Mouse (Mus musculus) liver, embryonic 11.5 days (tissue): ENCODE measurements around the gene Catsper1. TPM values are rescaled to one million over a fixed set of nuclear protein-coding genes. Genes with fewer than 3 reads are reported as not detected.

Experiments
- ATAC-seq: fragments of 200-750 bp; cut with Nextera tagmentation; replicated peaks from 2 replicates; pipeline ENCODE4 v1.8.0; 2017; ENCODE audit warnings: moderate number of reproducible peaks, mild to moderate bottlenecking, moderate TSS enrichment, moderate library complexity; ENCODE audit not compliant: low FRiP score
- DNase-seq: peaks from one replicate; pipeline ENCODE4 v3.0.0-alpha.2; 2017; ENCODE audit warnings: low spot score
- H3K27ac ChIP-seq: fragments of 300-500 bp; sonication (generic); 2 replicates; pipeline ENCODE4 v1.5.1; 2014; ENCODE audit warnings: mild to moderate bottlenecking, low read depth, low read length, control low read depth
- H3K27me3 ChIP-seq: fragments of 300-500 bp; sonication (generic); replicated peaks from 2 replicates; pipeline ENCODE4 v1.6.1; 2014; ENCODE audit warnings: low read length, mixed read lengths; ENCODE audit not compliant: control insufficient read depth, insufficient read depth
- H3K36me3 ChIP-seq: fragments of 300-500 bp; sonication (generic); 2 replicates; pipeline ENCODE4 v1.6.1; 2014; ENCODE audit warnings: mild to moderate bottlenecking, low read length, moderate library complexity, mixed read lengths; ENCODE audit not compliant: control insufficient read depth, insufficient read depth
- H3K4me1 ChIP-seq: fragments of 300-500 bp; sonication (generic); replicated peaks from 2 replicates; pipeline ENCODE4 v1.6.1; 2014; ENCODE audit warnings: low read length, mixed read lengths; ENCODE audit not compliant: control insufficient read depth, insufficient read depth
- H3K4me2 ChIP-seq: fragments of 300-500 bp; sonication (generic); 2 replicates; pipeline ENCODE4 v1.6.1; 2014; ENCODE audit warnings: mild to moderate bottlenecking, control low read depth, moderate library complexity
- H3K4me3 ChIP-seq: fragments of 300-500 bp; sonication (generic); 2 replicates; pipeline ENCODE4 v1.5.1; 2014; ENCODE audit warnings: low read depth, low read length, control low read depth
- H3K9ac ChIP-seq: fragments of 300-500 bp; sonication (generic); 2 replicates; pipeline ENCODE4 v1.6.1; 2014; ENCODE audit warnings: low read depth, low read length, control low read depth
- H3K9me3 ChIP-seq: fragments of 300-500 bp; sonication (generic); 2 replicates; pipeline ENCODE4 v1.6.1; 2016; ENCODE audit warnings: low read length, inconsistent platforms, mixed read lengths; ENCODE audit not compliant: control insufficient read depth
- WGBS: fragments of 180-500 bp; shearing (Covaris S2); extraction: QIAGEN DNeasy Blood & Tissue Kit; methylation state at CpG from one replicate; pipeline ENCODE4 v1.1.7; 2014; 5-methylcytosine and 5-hydroxymethylcytosine counted together
- polyA plus RNA-seq: library from polyadenylated mRNA; unstranded; fragments of >200 nt; fragmentation: Nextera tagmentation; extraction: Ambion mirVana; gene quantifications from 2 replicates; pipeline ENCODE4 v1.2.1, GENCODE M21; 2014

Gene Catsper1
- polyA plus RNA-seq, 1 experiment from 2014 or later, result not detected

DNA sequence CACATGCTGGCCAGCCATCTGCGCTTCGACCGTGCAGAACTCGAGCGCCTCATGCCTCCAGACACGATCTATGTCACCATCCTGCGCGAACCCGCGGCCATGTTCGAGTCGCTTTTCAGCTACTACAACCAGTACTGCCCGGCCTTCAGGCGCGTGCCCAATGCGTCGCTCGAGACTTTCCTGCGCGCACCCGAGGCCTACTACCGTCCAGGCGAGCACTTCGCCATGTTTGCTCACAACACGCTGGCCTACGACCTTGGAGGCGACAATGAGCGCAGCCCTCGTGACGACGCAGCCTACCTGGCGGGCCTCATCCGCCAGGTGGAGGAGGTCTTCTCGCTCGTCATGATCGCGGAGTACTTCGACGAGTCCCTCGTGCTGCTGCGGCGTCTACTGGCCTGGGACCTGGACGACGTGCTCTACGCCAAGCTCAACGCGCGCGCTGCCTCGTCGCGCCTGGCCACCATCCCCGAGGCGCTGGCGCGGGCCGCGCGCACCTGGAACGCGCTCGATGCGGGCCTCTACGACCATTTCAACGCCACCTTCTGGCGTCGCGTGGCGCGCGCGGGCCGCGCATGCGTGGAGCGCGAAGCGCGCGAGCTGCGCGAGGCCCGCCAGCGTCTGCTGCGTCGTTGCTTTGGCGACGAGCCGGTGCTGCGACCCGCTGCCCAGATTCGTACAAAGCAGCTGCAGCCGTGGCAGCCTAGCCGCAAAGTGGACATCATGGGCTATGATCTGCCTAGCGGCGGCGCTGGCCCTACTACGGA is 28.4 kb upstream of the Catsper1 start:
- DNase-seq (no peak), ATAC-seq (no peak)
- Histone ChIP-seq H3K4me2 (peak overlapping the region; percentile 62), H3K4me1 (0 out of 2 replicates have a peak, but pooled peaks cover 5% of the 10 kb centered on the region), H3K27me3 (peaks cover 17% of the 10 kb centered on the region), H3K4me3 (peak overlapping the region; percentile 32), H3K9me3 (no peaks in the 10 kb centered on the region), H3K27ac (no peak overlapping the region), H3K9ac (no peak overlapping the region), H3K36me3 (no peaks in the 10 kb centered on the region)
- WGBS, result 29% methylated on average over 95 of the region's 98 CpGs

DNA sequence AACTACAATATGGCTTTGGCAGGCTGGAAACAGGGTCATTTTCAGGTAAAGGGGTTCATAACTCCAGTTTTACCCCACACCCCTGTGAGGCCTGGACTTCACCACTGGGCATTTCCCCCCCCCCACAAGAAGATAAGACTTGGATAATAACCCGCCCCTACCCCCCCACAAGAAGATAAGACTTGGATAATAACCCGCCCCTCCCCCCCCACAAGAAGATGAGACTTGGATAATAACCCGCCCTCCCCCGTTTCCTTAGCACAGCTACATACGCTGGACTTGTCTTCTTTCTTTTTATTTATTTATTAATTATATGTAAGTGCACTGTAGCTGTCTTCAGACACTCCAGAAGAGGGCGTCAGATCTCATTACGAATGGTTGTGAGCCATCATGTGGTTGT is 26.5 kb upstream of the Catsper1 start:
- ATAC-seq, result no peak
- no peak overlapping the region for H3K4me2 ChIP-seq
- DNase-seq, result no peak
- no peaks in the 10 kb centered on the region for H3K36me3 ChIP-seq
- H3K9ac ChIP-seq, result no peak overlapping the region
- H3K4me3 ChIP-seq, result no peak overlapping the region
- peaks cover 17% of the 10 kb centered on the region for H3K27me3 ChIP-seq
- H3K27ac ChIP-seq, result no peak overlapping the region
- WGBS, result 76% methylated on average over 7 of the region's 7 CpGs
- H3K4me1 ChIP-seq, result 0 out of 2 replicates have a peak, but pooled peaks cover 5% of the 10 kb centered on the region
- H3K9me3 ChIP-seq, result no peaks in the 10 kb centered on the region

DNA sequence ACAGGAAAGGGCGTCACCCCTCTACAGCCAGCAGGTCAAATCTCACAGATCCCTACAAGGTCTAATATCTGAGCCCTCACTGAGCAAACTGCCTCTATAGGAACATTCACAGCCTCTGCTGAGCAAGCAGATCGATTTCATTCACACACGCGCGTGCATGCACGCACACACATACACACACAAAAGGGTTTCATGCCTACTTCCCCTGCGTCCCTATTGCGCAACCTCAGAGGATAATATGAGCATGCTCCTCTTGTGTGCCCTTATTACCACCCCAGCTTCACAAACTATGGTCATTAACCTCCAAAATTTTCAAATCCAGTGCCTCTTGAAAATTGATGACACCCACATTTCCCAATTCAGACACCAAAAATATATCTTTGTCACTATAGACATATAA is 22.4 kb upstream of the Catsper1 start:
- Histone ChIP-seq H3K36me3 (no peaks in the 10 kb centered on the region), H3K27ac (no peak overlapping the region), H3K9me3 (no peaks in the 10 kb centered on the region), H3K4me2 (no peak overlapping the region), H3K4me3 (no peak overlapping the region), H3K9ac (no peak overlapping the region), H3K27me3 (no peaks in the 10 kb centered on the region; the same call in 1 of the 2 replicates), H3K4me1 (no peaks in the 10 kb centered on the region)
- DNase-seq (no peak), ATAC-seq (no peak)
- WGBS, result 85% methylated on average over 8 of the region's 8 CpGs

DNA sequence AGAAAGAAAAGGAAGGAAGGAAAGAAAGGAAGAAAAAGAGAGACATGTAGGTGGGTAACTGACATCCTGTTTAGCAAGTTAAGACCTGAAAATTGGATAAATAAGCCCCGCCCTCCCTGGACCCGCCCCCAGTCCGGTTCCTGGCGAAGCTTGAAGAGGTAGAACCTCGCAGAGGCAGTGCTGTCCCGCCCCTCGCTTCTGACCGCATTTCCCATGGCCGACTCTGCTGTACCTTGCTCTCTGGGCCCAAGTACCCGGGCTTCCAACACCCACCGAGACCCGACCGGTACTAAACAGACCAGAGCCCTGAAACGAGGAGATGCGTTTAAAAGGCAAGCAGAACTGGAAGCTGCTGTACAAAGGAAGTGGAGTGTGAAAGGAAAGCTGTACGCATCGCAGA is 11.7 kb upstream of the Catsper1 start:
- H3K9me3 ChIP-seq, result no peaks in the 10 kb centered on the region
- no peak overlapping the region for H3K4me3 ChIP-seq
- no peak overlapping the region for H3K27ac ChIP-seq
- DNase-seq, result no peak
- no peak for ATAC-seq
- 45% methylated on average over 17 of the region's 17 CpGs for WGBS
- no peaks in the 10 kb centered on the region for H3K27me3 ChIP-seq
- no peaks in the 10 kb centered on the region for H3K36me3 ChIP-seq
- H3K9ac ChIP-seq, result no peak overlapping the region
- no peaks in the 10 kb centered on the region for H3K4me1 ChIP-seq
- no peak overlapping the region for H3K4me2 ChIP-seq

DNA sequence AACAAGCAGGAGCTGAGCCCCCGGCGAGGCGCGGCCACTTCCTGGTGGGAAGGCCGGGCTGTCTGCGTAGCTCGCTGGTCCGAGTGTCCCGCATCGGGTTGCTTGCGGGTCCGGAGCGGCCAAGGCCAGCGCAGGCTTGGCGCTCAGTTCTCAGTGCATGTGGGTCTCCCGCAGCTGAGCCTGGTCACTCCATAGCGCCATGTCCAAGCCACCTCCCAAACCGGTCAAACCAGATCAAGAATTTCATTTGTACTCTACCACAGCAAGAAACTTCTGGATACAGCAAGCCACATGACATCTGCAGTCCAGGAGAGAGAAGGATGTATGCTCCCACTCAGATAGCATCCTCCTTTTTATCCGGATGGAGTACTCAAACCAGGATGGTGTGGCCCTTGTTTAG is 7.6 kb upstream of the Catsper1 start:
- ATAC-seq (no peak), DNase-seq (no peak)
- Histone ChIP-seq H3K36me3 (no peaks in the 10 kb centered on the region), H3K27ac (no peak overlapping the region), H3K4me2 (no peak overlapping the region), H3K9me3 (no peaks in the 10 kb centered on the region), H3K27me3 (no peaks in the 10 kb centered on the region), H3K4me1 (no peaks in the 10 kb centered on the region), H3K9ac (no peak overlapping the region), H3K4me3 (no peak overlapping the region)
- WGBS, result 74% methylated on average over 19 of the region's 19 CpGs

DNA sequence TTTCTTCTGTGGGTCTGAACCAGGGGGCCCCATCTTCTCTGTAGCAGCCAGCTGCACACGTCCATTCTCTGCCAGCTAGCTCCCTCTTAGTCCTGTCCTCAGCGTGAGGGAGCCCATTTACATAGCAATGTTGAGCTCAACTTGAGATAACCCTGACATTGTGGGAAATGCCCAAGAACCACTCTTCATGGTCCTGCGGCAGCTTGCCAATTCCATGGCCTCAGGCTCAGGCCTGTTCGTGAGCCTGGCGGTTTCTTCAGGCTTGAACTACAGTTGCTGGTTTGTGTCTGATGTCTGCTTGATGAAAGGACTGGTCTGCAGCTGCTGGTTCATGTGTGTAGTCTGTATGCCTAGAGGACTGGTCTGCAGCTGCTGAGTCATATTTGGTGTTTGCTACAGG is 800 bp upstream of the Catsper1 start:
- 70% methylated on average over 5 of the region's 5 CpGs for WGBS
- Histone ChIP-seq H3K4me3 (no peak overlapping the region), H3K27ac (no peak overlapping the region), H3K27me3 (no peaks in the 10 kb centered on the region), H3K4me2 (no peak overlapping the region), H3K36me3 (no peaks in the 10 kb centered on the region), H3K9me3 (no peaks in the 10 kb centered on the region), H3K4me1 (no peaks in the 10 kb centered on the region), H3K9ac (no peak overlapping the region)
- ATAC-seq (no peak), DNase-seq (no peak)

DNA sequence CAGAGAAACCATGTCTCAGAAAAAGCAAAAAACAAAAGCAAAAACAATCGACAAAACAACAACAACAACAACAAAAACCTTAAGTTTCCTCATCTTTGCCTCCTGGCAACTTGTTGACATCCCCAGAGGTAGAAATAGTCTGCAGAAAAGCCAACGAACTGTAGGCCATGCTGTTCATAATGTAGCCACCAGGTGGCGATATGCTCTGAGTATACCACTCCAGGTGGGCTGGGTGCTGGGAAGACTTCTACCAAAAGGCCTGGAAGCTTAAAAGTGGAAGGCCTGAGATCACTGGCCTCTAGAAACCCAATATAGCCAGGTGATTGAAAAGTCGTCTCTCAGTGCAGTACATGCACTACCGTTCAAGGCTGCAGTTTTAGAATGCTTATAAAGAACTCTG is 2.4 kb downstream of the Catsper1 start:
- H3K27me3 ChIP-seq, result no peaks in the 10 kb centered on the region
- ATAC-seq (no peak), DNase-seq (peak; percentile 53)
- no peak overlapping the region for H3K4me2 ChIP-seq
- no peaks in the 10 kb centered on the region for H3K4me1 ChIP-seq
- no peaks in the 10 kb centered on the region for H3K36me3 ChIP-seq
- H3K4me3 ChIP-seq, result no peak overlapping the region
- no peaks in the 10 kb centered on the region for H3K9me3 ChIP-seq
- H3K9ac ChIP-seq, result no peak overlapping the region
- H3K27ac ChIP-seq, result no peak overlapping the region
- 17% methylated on average over 5 of the region's 5 CpGs for WGBS

DNA sequence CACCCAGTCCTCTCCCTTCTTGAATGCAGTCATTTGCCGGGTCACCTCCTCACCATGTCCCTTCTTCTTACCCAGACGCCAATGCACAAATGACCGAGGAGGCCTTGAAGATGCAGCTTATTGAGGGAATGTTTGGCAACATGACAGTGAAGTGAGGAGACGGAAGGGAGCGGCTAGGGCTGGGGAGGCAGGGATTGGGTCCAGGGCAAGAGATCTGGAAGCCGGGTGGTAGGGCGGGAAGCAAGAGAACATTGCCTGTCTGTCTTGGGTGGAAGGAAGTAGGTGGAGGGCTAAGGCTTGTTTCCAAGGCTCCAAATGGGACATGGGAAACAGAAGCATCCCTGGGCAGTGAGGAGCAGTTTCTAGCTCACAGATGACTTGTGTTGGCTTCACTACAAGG is 5.8 kb downstream of the Catsper1 start:
- Histone ChIP-seq H3K9ac (no peak overlapping the region), H3K4me2 (no peak overlapping the region), H3K27me3 (no peaks in the 10 kb centered on the region), H3K4me3 (no peak overlapping the region), H3K36me3 (no peaks in the 10 kb centered on the region), H3K9me3 (no peaks in the 10 kb centered on the region), H3K4me1 (no peaks in the 10 kb centered on the region), H3K27ac (no peak overlapping the region)
- 86% methylated on average over 7 of the region's 7 CpGs for WGBS
- ATAC-seq (no peak), DNase-seq (no peak)
